In the genomic region with DNA sequence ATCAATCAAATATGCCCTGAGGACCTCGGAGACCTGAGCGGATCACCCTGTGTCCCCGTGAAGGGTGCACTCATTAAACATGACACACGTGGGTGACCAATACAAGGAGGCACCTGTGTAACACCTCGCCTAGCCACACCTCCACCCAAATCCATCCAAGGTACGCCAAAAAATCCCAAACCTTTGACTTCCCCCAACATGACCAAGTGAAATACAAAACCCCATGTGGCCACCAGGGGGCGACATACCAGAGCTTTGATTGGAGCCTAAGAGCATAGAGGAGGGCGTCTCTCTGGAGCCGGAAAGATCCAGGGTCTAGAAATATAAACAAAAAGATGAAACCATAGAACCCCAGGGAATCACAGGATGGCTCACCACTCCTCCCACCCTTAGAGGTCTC, we compare ENCODE assay signal across 8 mouse cellular contexts.
DNase-seq lines count a peak whose midpoint lies in the region; ATAC-seq and TF ChIP-seq lines count a peak whose summit lies in the region.

No protein-coding gene starts in this region.

- 64% methylated on average over 9 of the region's 9 CpGs for WGBS in kidney, adult 2 months
- 64% methylated on average over 9 of the region's 9 CpGs for WGBS in kidney, embryonic 16.5 days
- 67% methylated on average over 9 of the region's 9 CpGs for WGBS in macrophage (ENCODE audit: missing documents)

- H3K36me3 ChIP-seq in kidney, adult 2 months (ENCODE audit: control insufficient read depth, insufficient read depth, low read length) = peaks cover 9% of the 10 kb centered on the region
- peaks cover 71% of the 10 kb centered on the region for H3K36me3 ChIP-seq in kidney, embryonic 16.5 days (ENCODE audit: insufficient read depth, low read length)
- H3K36me3 ChIP-seq in macrophage (ENCODE audit: inconsistent target) = peaks cover 61% of the 10 kb centered on the region

- ATAC-seq in kidney, embryonic 16.5 days (ENCODE audit: low FRiP score, low TSS enrichment) = no peak

- no peaks in the 10 kb centered on the region for H3K9me3 ChIP-seq in kidney, embryonic 16.5 days (ENCODE audit: low read length)

- H3K9ac ChIP-seq in kidney, embryonic 16.5 days (replicated peaks; ENCODE audit: low read length) = no peak overlapping the region

- H3K4me3 ChIP-seq in kidney, adult 2 months (ENCODE audit: insufficient read depth, low read depth, low read length) = no peak overlapping the region
- H3K4me3 ChIP-seq in kidney, embryonic 16.5 days (ENCODE audit: low read length) = no peak overlapping the region
- no peak overlapping the region for H3K4me3 ChIP-seq in macrophage (ENCODE audit: inconsistent target)

- no peaks in the 10 kb centered on the region for H3K27me3 ChIP-seq in kidney, adult 2 months (replicated peaks; ENCODE audit: control insufficient read depth, insufficient read depth, low read length)
- no peaks in the 10 kb centered on the region for H3K27me3 ChIP-seq in kidney, embryonic 16.5 days (ENCODE audit: insufficient read depth, low read length)

- H3K27ac ChIP-seq in kidney, adult 2 months (ENCODE audit: insufficient read depth, low read depth, low read length) = no peak overlapping the region
- H3K27ac ChIP-seq in kidney, embryonic 16.5 days (ENCODE audit: low read length) = no peak overlapping the region
- H3K27ac ChIP-seq in macrophage = peak overlapping the region; percentile 61

- H3K4me2 ChIP-seq in kidney, embryonic 16.5 days (replicated peaks; ENCODE audit: low read depth, low read length) = no peak overlapping the region

- intact Hi-C loops in gastrocnemius, postnatal 14 days (cut with DNase I; ENCODE audit: low total_unique reads) = no loop called here

- no peak for TF ChIP-seq POLR2A in kidney, adult 2 months (IDR thresholded peaks at IDR 0.05; ENCODE audit: low read depth, low read length)

- DNase-seq in kidney, adult 2 months = peak; percentile 54
- DNase-seq in Muller cell, postnatal 12 days (ENCODE audit: inconsistent ontology term) = peak; percentile 34
- DNase-seq in cerebellum, postnatal 14 days = peak; percentile 74 to 84
- peak; percentile 58 for DNase-seq in gastrocnemius, postnatal 14 days
- DNase-seq in kidney, postnatal 25 days = peak; percentile 64 to 76
- peak; percentile 20 to 67 for DNase-seq in spleen, adult 18-20 months

- peaks cover 4% of the 10 kb centered on the region; the same call in 1 of the 2 replicates for H3K4me1 ChIP-seq in kidney, adult 2 months (ENCODE audit: control insufficient read depth, insufficient read depth, low read length)
- peaks cover 10% of the 10 kb centered on the region for H3K4me1 ChIP-seq in kidney, embryonic 16.5 days (ENCODE audit: insufficient read depth, low read length)

- H3K79me2 ChIP-seq in macrophage (ENCODE audit: inconsistent target) = peaks cover 4% of the 10 kb centered on the region; the same call in 1 of the 2 replicates

- peak; percentile 64 for TF ChIP-seq CTCF in kidney, adult 2 months (conservative IDR thresholded peaks at IDR 0.05; ENCODE audit: insufficient read depth, insufficient read length, low read depth, low read length)
